Mouse (Mus musculus): Measurements from ENCODE around the gene Fut7. TPM values are rescaled to one million over a fixed set of nuclear protein-coding genes. Genes with fewer than 3 reads are reported as not detected.

The Fut7 gene
- total and polyA plus RNA-seq, 3 experiments: 0.17 to 0.57 (median 0.17) TPM

- Histone ChIP-seq H3K27me3 (replicated peaks) (no peaks in the 10 kb centered on the region), H3K27ac (ENCODE audit: insufficient read depth, low read depth) (no peak overlapping the region), H3K4me3 (replicated peaks in 1 of 3; ENCODE audit: low read depth in 2 of 3, low read length in 2 of 3, poor library complexity in 1 of 3) (no peak overlapping the region), H3K79me2 (replicated peaks; ENCODE audit: control insufficient read depth, extremely low read depth, insufficient read depth, poor library complexity, severe bottlenecking) (peaks cover 2% of the 10 kb centered on the region; the same call in 1 of the 2 replicates), H3K36me3 (replicated peaks in 1 of 2; ENCODE audit: control insufficient read depth in 1 of 2, insufficient read depth in 1 of 2, low read length in 1 of 2) (peaks cover 11 to 29% of the 10 kb centered on the region in 2 experiments), H3K9ac (ENCODE audit: insufficient read depth, low read depth) (no peak overlapping the region), H3K4me2 (ENCODE audit: insufficient read depth, low read depth, poor library complexity, severe bottlenecking) (no peak overlapping the region), H3K9me3 (replicated peaks; ENCODE audit: low read length) (no peaks in the 10 kb centered on the region), H3K4me1 (ENCODE audit: control insufficient read depth in 1 of 2, insufficient read depth in 2 of 2) (peaks cover 6 to 21% of the 10 kb centered on the region in 2 experiments)
- in situ Hi-C loops (cut with MboI; ENCODE audit: low pct_ligation_motif_present, low pct_unique_long_range_greater_than_20kb, low sequenced_read_pairs) (no loop called here), dilution Hi-C loops (cut with MboI; ENCODE audit: extremely low pct_ligation_motif_present, extremely low pct_unique_long_range_greater_than_20kb, low sequenced_read_pairs) (no loop called here)
- DNase-seq (ENCODE audit: extremely low read depth): no peak
- TF ChIP-seq POLR2AphosphoS2 (IDR thresholded peaks at IDR 0.05; ENCODE audit: low read depth, low read length) (no peak), JUN (IDR thresholded peaks at IDR 0.05; ENCODE audit: insufficient read depth, low read depth, low read length) (no peak), IRF4 (IDR thresholded peaks at IDR 0.05; ENCODE audit: low read depth, low read length) (no peak), EP300 (IDR thresholded peaks at IDR 0.05; ENCODE audit: low read length) (no peak), TBP (conservative IDR thresholded peaks at IDR 0.05; ENCODE audit: low read depth, low read length) (no peak), PAX5 (IDR thresholded peaks at IDR 0.05; ENCODE audit: low read length) (no peak), BHLHE40 (IDR thresholded peaks at IDR 0.05; ENCODE audit: low read depth, low read length) (no peak)
Observed at GRCm38 (mm10) chr2:25457022-25457896, 34.2 kb downstream of the Fut7 start.

- Histone ChIP-seq H3K27ac (ENCODE audit: insufficient read depth, low read depth) (no peak overlapping the region), H3K36me3 (replicated peaks in 1 of 2; ENCODE audit: control insufficient read depth in 1 of 2, insufficient read depth in 1 of 2, low read length in 1 of 2) (peaks cover 11 to 29% of the 10 kb centered on the region in 2 experiments), H3K4me3 (replicated peaks in 1 of 3; ENCODE audit: low read depth in 2 of 3, low read length in 2 of 3, poor library complexity in 1 of 3) (no peak overlapping the region), H3K27me3 (replicated peaks) (no peaks in the 10 kb centered on the region), H3K4me1 (ENCODE audit: control insufficient read depth in 1 of 2, insufficient read depth in 2 of 2) (peaks cover 9 to 25% of the 10 kb centered on the region in 2 experiments), H3K9me3 (replicated peaks; ENCODE audit: low read length) (no peaks in the 10 kb centered on the region), H3K79me2 (replicated peaks; ENCODE audit: control insufficient read depth, extremely low read depth, insufficient read depth, poor library complexity, severe bottlenecking) (peaks cover 2% of the 10 kb centered on the region; the same call in 1 of the 2 replicates), H3K4me2 (ENCODE audit: insufficient read depth, low read depth, poor library complexity, severe bottlenecking) (no peak overlapping the region), H3K9ac (ENCODE audit: insufficient read depth, low read depth) (no peak overlapping the region)
- TF ChIP-seq RAD21 (IDR thresholded peaks at IDR 0.05; ENCODE audit: low read depth, low read length) (no peak), NELFE (IDR thresholded peaks at IDR 0.05; ENCODE audit: low read depth, low read length) (no peak), ZC3H11A (IDR thresholded peaks at IDR 0.05; ENCODE audit: low read depth, low read length) (no peak), ZNF384 (IDR thresholded peaks at IDR 0.05; ENCODE audit: low read depth, low read length) (no peak), JUND (conservative IDR thresholded peaks at IDR 0.05; ENCODE audit: low read depth, low read length) (no peak), HCFC1 (IDR thresholded peaks at IDR 0.05; ENCODE audit: low read depth, low read length) (no peak), CTCF (conservative IDR thresholded peaks at IDR 0.05 in 1 of 2, IDR thresholded peaks at IDR 0.05 in 1 of 2; ENCODE audit: low read depth in 2 of 2, low read length in 2 of 2) (peak in 1 of 2 experiments; percentile 16; a peak in 2 of 4 replicates), NRF1 (IDR thresholded peaks at IDR 0.05; ENCODE audit: low read depth, low read length) (no peak)
- DNase-seq (ENCODE audit: extremely low read depth): no peak
- in situ Hi-C loops (cut with MboI; ENCODE audit: low pct_ligation_motif_present, low pct_unique_long_range_greater_than_20kb, low sequenced_read_pairs): no loop called here
- dilution Hi-C loops (cut with MboI; ENCODE audit: extremely low pct_ligation_motif_present, extremely low pct_unique_long_range_greater_than_20kb, low sequenced_read_pairs): no loop called here
Observed at GRCm38 (mm10) chr2:25458911-25459310, 35.8 kb downstream of the Fut7 start.

All from CH12.LX (cell line).